Mouse (Mus musculus) embryonic facial prominence, embryonic 11.5 days (tissue): ENCODE measurements around the gene Ccdc81. TPM values are rescaled to one million over a fixed set of nuclear protein-coding genes. Genes with fewer than 3 reads are reported as not detected.

Experiments used
- ATAC-seq: fragments of 200-750 bp; cut with Nextera tagmentation; replicated peaks from 2 replicates; pipeline ENCODE4 v1.8.0; 2017; ENCODE audit warnings: low read depth; ENCODE audit not compliant: insufficient number of reproducible peaks, low FRiP score, low TSS enrichment
- DNase-seq: peaks from one replicate; pipeline ENCODE4 v3.0.0-alpha.2; 2015; ENCODE audit warnings: low spot score
- H3K27ac ChIP-seq: fragments of 300-500 bp; sonication (generic); replicated peaks from 2 replicates; pipeline ENCODE4 v1.5.1; 2014; ENCODE audit warnings: mild to moderate bottlenecking, low read depth, low read length, control low read depth
- H3K27me3 ChIP-seq: fragments of 300-500 bp; sonication (generic); 2 replicates; pipeline ENCODE4 v1.6.1; 2014; ENCODE audit warnings: mild to moderate bottlenecking, low read length, moderate library complexity, mixed read lengths; ENCODE audit not compliant: control insufficient read depth, insufficient read depth
- H3K36me3 ChIP-seq: fragments of 300-500 bp; sonication (generic); replicated peaks from 2 replicates; pipeline ENCODE4 v1.6.1; 2014; ENCODE audit warnings: low read depth, mild to moderate bottlenecking, low read length, moderate library complexity, mixed read lengths; ENCODE audit not compliant: control insufficient read depth, insufficient read depth
- H3K4me1 ChIP-seq: fragments of 300-500 bp; sonication (generic); 2 replicates; pipeline ENCODE4 v1.6.1; 2014; ENCODE audit warnings: low read length, mixed read lengths; ENCODE audit not compliant: control insufficient read depth, insufficient read depth
- H3K4me2 ChIP-seq: fragments of 300-500 bp; sonication (generic); 2 replicates; pipeline ENCODE4 v1.6.1; 2014; ENCODE audit warnings: low read depth, mild to moderate bottlenecking, control low read depth, low read length, moderate library complexity
- H3K4me3 ChIP-seq: fragments of 300-500 bp; sonication (generic); 2 replicates; pipeline ENCODE4 v1.5.1; 2014; ENCODE audit warnings: low read depth, low read length, control low read depth
- H3K9ac ChIP-seq: fragments of 300-500 bp; sonication (generic); replicated peaks from 2 replicates; pipeline ENCODE4 v1.6.1; 2014; ENCODE audit warnings: mild to moderate bottlenecking, control low read depth, low read length
- H3K9me3 ChIP-seq: fragments of 300-500 bp; sonication (generic); replicated peaks from 2 replicates; pipeline ENCODE4 v1.6.1; 2016; ENCODE audit warnings: mild to moderate bottlenecking, low read length, inconsistent platforms, mixed read lengths; ENCODE audit not compliant: control insufficient read depth
- WGBS: fragments of 180-500 bp; shearing (Covaris S2); extraction: QIAGEN DNeasy Blood & Tissue Kit; methylation state at CpG from one replicate; pipeline ENCODE4 v1.1.7; 2014; 5-methylcytosine and 5-hydroxymethylcytosine counted together
- polyA plus RNA-seq: library from polyadenylated mRNA; unstranded; fragments of >200 nt; fragmentation: Nextera tagmentation; extraction: Ambion mirVana; gene quantifications from 2 replicates; pipeline ENCODE4 v1.2.1, GENCODE M21; 2014

Gene Ccdc81
- polyA plus RNA-seq, 1 experiment from 2014 or later, result 0.55 TPM

DNA sequence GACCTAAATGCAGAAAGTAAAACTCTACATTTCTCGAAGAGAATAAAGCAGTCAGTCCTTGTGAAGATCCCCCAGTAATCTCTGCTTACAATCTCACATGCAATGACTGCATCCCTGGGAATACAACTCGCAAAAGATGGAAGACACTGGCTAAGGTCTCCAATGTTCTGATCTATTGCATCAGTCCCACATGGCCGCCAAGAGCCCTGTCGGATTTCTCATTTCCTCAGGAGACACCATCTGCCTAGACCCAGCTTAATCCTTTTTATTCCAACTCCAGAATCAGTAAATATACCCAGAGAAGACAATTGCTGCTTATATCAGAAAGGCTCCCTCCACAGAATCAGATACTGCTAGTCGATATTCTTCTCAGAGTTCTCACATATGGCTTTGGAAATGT lies 50.3 kb downstream of the Ccdc81 start:
- no peak for DNase-seq
- Histone ChIP-seq H3K4me2 (no peak overlapping the region), H3K4me1 (no peaks in the 10 kb centered on the region), H3K9ac (no peak overlapping the region), H3K4me3 (no peak overlapping the region), H3K9me3 (no peaks in the 10 kb centered on the region), H3K27me3 (no peaks in the 10 kb centered on the region), H3K36me3 (no peaks in the 10 kb centered on the region), H3K27ac (no peak overlapping the region)
- no peak for ATAC-seq
- 90% methylated on average over 5 of the region's 5 CpGs for WGBS

DNA sequence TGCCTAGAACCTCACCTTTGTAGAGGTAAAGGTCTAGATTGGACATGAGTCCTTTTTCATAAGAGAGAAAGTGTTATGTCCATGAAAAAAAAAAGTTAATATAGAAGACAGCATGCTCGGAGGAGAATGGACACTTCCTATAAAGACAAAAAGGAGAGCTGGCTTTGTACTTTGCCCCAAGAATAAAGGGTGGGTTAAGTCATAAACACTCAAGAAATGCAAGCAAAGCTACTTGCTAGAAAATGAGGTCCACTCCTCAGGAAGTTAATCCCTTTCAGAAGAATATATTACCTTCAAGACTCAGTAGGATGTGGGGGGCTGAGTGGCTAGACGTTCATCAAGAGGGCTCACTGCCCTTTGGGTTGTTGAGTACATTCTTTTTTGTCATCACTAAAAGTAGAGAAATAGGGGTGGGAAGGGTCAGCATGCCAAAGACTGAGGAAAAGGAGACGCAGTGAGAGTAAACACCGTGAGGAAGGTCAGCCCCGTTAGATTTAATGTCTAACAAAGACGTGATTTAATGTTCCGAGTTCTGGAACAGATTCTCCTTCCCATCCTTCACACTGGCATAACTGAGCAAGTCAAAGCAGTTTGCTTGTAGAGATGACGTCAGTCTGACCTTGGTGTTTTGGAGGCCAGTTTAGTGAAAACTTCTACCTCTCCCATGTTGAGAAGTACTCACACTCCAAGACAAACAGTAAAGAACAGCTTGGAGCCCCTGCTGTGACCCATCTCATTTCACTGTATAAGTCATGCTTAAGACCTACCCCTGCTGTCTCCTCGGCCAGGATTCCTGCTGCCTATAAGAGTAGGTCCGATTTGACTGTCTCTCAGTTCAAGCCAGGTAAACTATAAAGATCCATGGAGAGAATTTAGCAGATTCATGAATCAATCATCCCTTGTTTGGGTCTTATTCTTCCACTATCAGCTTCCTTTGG lies 51.0 kb downstream of the Ccdc81 start:
- H3K4me1 ChIP-seq, result no peaks in the 10 kb centered on the region
- DNase-seq (no peak), ATAC-seq (no peak)
- no peak overlapping the region for H3K4me2 ChIP-seq
- 78% methylated on average over 10 of the region's 10 CpGs for WGBS
- no peaks in the 10 kb centered on the region for H3K9me3 ChIP-seq
- no peaks in the 10 kb centered on the region for H3K27me3 ChIP-seq
- no peak overlapping the region for H3K9ac ChIP-seq
- no peak overlapping the region for H3K27ac ChIP-seq
- no peaks in the 10 kb centered on the region for H3K36me3 ChIP-seq
- no peak overlapping the region for H3K4me3 ChIP-seq

DNA sequence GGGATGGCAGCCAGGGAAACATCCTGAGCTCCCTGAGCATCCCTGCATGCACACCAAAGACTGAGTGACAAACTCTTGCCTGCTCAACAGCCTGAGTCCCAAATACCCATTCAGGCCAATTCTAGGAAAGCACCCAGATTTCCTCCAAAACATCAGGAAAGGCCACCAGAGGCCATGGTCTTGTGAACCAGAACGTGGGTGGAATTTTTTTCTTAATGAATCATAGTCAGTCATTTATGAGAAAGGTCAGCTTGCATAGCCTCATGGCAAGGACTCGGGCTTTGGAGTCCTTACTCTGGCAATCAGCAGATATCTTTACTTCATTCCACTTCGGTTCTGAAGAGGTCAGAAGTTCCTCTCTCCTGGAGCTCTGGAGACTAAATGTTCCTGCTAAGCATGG lies 52.9 kb downstream of the Ccdc81 start:
- no peak for ATAC-seq
- H3K27me3 ChIP-seq, result no peaks in the 10 kb centered on the region
- no peaks in the 10 kb centered on the region for H3K36me3 ChIP-seq
- no peaks in the 10 kb centered on the region for H3K9me3 ChIP-seq
- H3K4me1 ChIP-seq, result no peaks in the 10 kb centered on the region
- 86% methylated on average over 3 of the region's 3 CpGs for WGBS
- H3K27ac ChIP-seq, result no peak overlapping the region
- H3K4me2 ChIP-seq, result no peak overlapping the region
- H3K4me3 ChIP-seq, result no peak overlapping the region
- no peak for DNase-seq
- no peak overlapping the region for H3K9ac ChIP-seq

DNA sequence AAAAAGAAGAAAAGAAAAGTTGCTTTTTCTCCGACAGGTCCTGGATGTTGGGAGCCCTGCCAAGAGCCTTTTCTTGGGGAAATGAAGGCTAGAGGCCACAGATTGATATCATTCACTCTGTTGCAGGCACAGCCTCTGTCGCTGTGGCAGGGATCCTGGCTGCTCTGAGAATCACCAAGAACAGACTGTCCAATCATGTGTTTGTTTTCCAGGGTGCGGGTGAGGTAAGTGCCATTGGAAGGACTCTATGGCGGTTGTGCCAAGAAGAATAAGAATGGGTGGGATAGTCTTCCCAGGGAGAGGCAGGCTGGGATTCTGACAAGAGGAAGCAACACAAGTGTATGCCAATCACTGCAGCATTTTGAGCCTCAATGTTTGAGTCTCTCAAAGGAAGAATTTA lies 57.8 kb downstream of the Ccdc81 start:
- no peak overlapping the region for H3K4me3 ChIP-seq
- no peak overlapping the region for H3K9ac ChIP-seq
- no peak overlapping the region for H3K4me2 ChIP-seq
- no peaks in the 10 kb centered on the region for H3K27me3 ChIP-seq
- H3K36me3 ChIP-seq, result no peaks in the 10 kb centered on the region
- 75% methylated on average over 4 of the region's 4 CpGs for WGBS
- H3K9me3 ChIP-seq, result no peaks in the 10 kb centered on the region
- ATAC-seq (no peak), DNase-seq (no peak)
- no peaks in the 10 kb centered on the region for H3K4me1 ChIP-seq
- H3K27ac ChIP-seq, result no peak overlapping the region

DNA sequence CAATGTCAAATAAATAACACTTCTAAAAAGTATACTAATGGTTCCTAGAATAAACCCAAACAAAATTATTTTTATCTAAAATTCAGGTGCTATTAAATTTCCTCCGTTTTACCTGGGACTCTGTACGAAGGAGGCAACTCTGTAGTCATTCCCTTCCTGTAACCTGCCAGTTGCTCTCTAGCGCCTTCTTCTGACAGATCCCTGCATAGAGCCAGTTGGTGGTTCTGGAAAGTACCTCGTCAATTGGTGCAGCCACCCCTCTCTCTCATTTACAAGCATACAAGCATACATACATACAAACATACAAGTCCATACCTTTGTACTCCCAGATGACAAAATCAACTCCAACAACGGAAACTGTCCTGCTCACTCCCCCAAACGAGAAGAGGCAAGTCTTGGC lies 59.9 kb downstream of the Ccdc81 start:
- no peak overlapping the region for H3K4me2 ChIP-seq
- DNase-seq, result peak; percentile 35
- no peaks in the 10 kb centered on the region for H3K27me3 ChIP-seq
- no peak overlapping the region for H3K9ac ChIP-seq
- no peaks in the 10 kb centered on the region for H3K36me3 ChIP-seq
- H3K27ac ChIP-seq, result no peak overlapping the region
- ATAC-seq, result no peak
- no peak overlapping the region for H3K4me3 ChIP-seq
- H3K9me3 ChIP-seq, result no peaks in the 10 kb centered on the region
- WGBS, result 32% methylated on average over 6 of the region's 6 CpGs
- H3K4me1 ChIP-seq, result no peaks in the 10 kb centered on the region

DNA sequence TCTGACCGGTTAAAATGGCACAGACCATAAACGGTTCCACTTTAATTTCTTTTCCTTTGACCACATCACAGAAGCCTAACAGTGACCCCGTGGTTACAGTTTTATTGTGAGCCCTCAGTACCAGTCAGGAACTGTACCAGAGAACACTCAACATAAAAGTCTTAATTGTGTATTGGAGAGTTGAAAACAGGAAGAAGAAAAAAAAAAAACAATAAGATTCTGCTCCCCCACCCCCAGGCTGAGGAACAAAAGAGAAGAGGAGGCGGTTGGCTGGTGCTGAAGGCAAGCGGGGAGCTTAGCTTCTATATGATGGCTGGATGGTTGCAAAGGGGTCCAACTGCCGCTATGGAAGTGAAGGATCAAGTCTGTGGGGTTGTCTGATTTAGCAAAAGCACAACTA lies 60.3 kb downstream of the Ccdc81 start:
- no peak overlapping the region for H3K4me3 ChIP-seq
- H3K4me1 ChIP-seq, result no peaks in the 10 kb centered on the region
- H3K36me3 ChIP-seq, result no peaks in the 10 kb centered on the region
- ATAC-seq (no peak), DNase-seq (no peak)
- H3K27ac ChIP-seq, result no peak overlapping the region
- H3K27me3 ChIP-seq, result no peaks in the 10 kb centered on the region
- H3K9ac ChIP-seq, result no peak overlapping the region
- WGBS, result 67% methylated on average over 6 of the region's 6 CpGs
- H3K9me3 ChIP-seq, result no peaks in the 10 kb centered on the region
- H3K4me2 ChIP-seq, result no peak overlapping the region

DNA sequence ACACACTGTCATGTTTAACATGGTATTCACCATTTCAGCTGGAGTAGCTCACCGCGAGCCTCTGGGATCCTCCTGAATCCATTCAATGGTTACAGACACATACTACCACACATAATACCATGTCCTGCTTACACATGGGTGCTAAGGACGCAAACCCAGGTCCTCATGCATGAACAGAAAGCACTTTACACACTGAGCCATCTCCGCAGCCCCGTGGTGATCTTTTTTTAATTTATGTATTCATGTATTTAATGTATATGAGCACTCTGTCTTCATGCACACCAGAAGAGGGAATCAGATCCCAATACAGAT lies 61.1 kb downstream of the Ccdc81 start:
- H3K4me3 ChIP-seq, result no peak overlapping the region
- ATAC-seq (no peak), DNase-seq (no peak)
- H3K9ac ChIP-seq, result no peak overlapping the region
- H3K4me1 ChIP-seq, result no peaks in the 10 kb centered on the region
- no peak overlapping the region for H3K27ac ChIP-seq
- H3K4me2 ChIP-seq, result no peak overlapping the region
- H3K36me3 ChIP-seq, result no peaks in the 10 kb centered on the region
- H3K27me3 ChIP-seq, result no peaks in the 10 kb centered on the region
- WGBS, result 91% methylated on average over 5 of the region's 5 CpGs
- H3K9me3 ChIP-seq, result no peaks in the 10 kb centered on the region

DNA sequence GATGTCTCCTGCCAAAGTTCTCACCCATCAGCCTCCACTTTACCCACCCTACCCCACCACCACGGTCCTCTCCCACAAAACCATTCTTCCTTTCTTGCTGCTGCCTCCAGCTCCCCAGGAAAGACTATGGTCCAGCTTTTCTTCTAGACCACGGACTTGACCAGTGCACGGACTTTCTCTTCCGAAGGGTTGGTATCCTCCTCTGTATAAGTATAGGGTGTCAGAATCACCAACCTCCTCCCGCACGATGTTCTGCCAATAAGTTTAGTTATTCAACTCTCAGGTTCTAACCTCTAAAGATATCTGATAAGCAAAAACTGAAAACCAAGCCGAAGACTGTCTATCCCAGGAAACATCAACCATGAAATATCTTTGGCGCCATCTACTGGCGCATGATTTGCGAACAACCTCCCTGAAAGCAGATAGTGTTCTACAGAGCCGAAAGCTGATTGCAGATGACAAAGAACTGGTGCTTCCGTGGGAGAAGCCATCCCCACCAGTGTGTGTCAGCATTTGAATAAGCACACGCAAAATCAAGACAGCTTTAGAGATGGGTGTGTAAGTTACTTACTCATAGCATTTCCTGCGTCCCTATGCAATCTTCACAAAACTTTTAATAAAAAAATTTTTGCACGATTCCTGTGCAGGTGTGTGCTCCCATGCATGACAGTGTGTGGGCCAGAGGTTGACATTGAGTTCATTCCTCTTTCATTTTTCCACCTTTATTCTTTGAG lies 61.6 kb downstream of the Ccdc81 start:
- Histone ChIP-seq H3K27me3 (no peaks in the 10 kb centered on the region), H3K27ac (no peak overlapping the region)
- no peak for ATAC-seq

More for the DNA sequence above, 61.6 kb downstream of the Ccdc81 start:
- WGBS, result 33% methylated on average over 15 of the region's 15 CpGs
- peak; percentile 95 for DNase-seq
- no peak overlapping the region for H3K9ac ChIP-seq
- H3K36me3 ChIP-seq, result no peaks in the 10 kb centered on the region
- H3K9me3 ChIP-seq, result no peaks in the 10 kb centered on the region
- no peak overlapping the region for H3K4me2 ChIP-seq
- H3K4me3 ChIP-seq, result no peak overlapping the region
- H3K4me1 ChIP-seq, result no peaks in the 10 kb centered on the region
